Mouse (Mus musculus): ENCODE results near the gene Cnpy3.

Gene Cnpy3

GRCm38 (mm10) chr17:46763544-46763943, 11.5 kb upstream of the Cnpy3 start, which contains the start of gene Ptcra:
Ptcra (minus strand) TSS chr17:46763712.
- no peak for DNase-seq

- no peak for DNase-seq
Measured at GRCm38 (mm10) chr17:46758753-46759152, 6.7 kb upstream of the Cnpy3 start.

GRCm38 (mm10) chr17:46751056-46751793, 789 bp downstream of the Cnpy3 start:
- DNase-seq, result no peak

- DNase-seq, result no peak
Measured at GRCm38 (mm10) chr17:46750580-46750979, 1.4 kb downstream of the Cnpy3 start.

GRCm38 (mm10) chr17:46749282-46749681, 2.7 kb downstream of the Cnpy3 start:
- DNase-seq, result no peak

GRCm38 (mm10) chr17:46747806-46748205, 4.2 kb downstream of the Cnpy3 start:
- peak in 1 of 2 experiments; percentile 27 for DNase-seq

- DNase-seq, result no peak
Measured at GRCm38 (mm10) chr17:46747234-46747633, 4.8 kb downstream of the Cnpy3 start.

- no peak for DNase-seq
Measured at GRCm38 (mm10) chr17:46745506-46745905, 6.5 kb downstream of the Cnpy3 start.

- DNase-seq, result peak in 1 of 2 experiments; percentile 27
Measured at GRCm38 (mm10) chr17:46742986-46743385, 9.0 kb downstream of the Cnpy3 start.

GRCm38 (mm10) chr17:46741305-46741704, 10.7 kb downstream of the Cnpy3 start:
- DNase-seq, result no peak

- peak in 1 of 2 experiments; percentile 66 for DNase-seq
Measured at GRCm38 (mm10) chr17:46736160-46736559, 15.9 kb downstream of the Cnpy3 start.

- no peak for DNase-seq
Measured at GRCm38 (mm10) chr17:46735287-46735686, 16.7 kb downstream of the Cnpy3 start.

- no peak for DNase-seq
Measured at GRCm38 (mm10) chr17:46734055-46734454, 18.0 kb downstream of the Cnpy3 start.

- DNase-seq, result peak; percentile 92 to 93
Measured at GRCm38 (mm10) chr17:46728904-46729318, 23.1 kb downstream of the Cnpy3 start, which contains the start of gene Gnmt. Gnmt (minus strand) TSS chr17:46729168.

GRCm38 (mm10) chr17:46728496-46728895, 23.5 kb downstream of the Cnpy3 start:
- no peak for DNase-seq

- DNase-seq, result peak; percentile 56 to 79
Measured at GRCm38 (mm10) chr17:46728021-46728420, 24.0 kb downstream of the Cnpy3 start.

GRCm38 (mm10) chr17:46727271-46727670, 24.7 kb downstream of the Cnpy3 start:
- no peak for DNase-seq

GRCm38 (mm10) chr17:46725731-46726645, 26.0 kb downstream of the Cnpy3 start:
- no peak for DNase-seq

- DNase-seq, result peak in 1 of 2 experiments; percentile 36
Measured at GRCm38 (mm10) chr17:46725273-46725672, 26.7 kb downstream of the Cnpy3 start.

GRCm38 (mm10) chr17:46724477-46725084, 27.4 kb downstream of the Cnpy3 start:
- DNase-seq, result no peak

GRCm38 (mm10) chr17:46721077-46721476, 30.9 kb downstream of the Cnpy3 start:
- DNase-seq, result no peak

- peak; percentile 38 to 42 for DNase-seq
Measured at GRCm38 (mm10) chr17:46714756-46715481, 37.1 kb downstream of the Cnpy3 start.

All from kidney, postnatal 36 days (tissue).